Mouse (Mus musculus) thymus, adult 2 months (tissue): ENCODE results near the gene Ptprj.

ENCODE experiments used
- CTCF ChIP-seq: fragments of 200-500 bp; IDR thresholded peaks from 2 replicates; pipeline ENCODE4 v1.5.1; 2012; ENCODE audit warnings: mild to moderate bottlenecking, control low read depth, low read length, moderate library complexity, borderline replicate concordance; ENCODE audit not compliant: control insufficient read depth, poor library complexity, insufficient read depth; ENCODE audit errors: extremely low read depth
- POLR2A ChIP-seq: fragments of 200-500 bp; IDR thresholded peaks from 2 replicates; pipeline ENCODE4 v1.6.1; 2012; ENCODE audit warnings: mild to moderate bottlenecking, low read length, control low read depth, moderate library complexity; ENCODE audit not compliant: control insufficient read depth, poor library complexity, insufficient read depth; ENCODE audit errors: extremely low read depth

DNA sequence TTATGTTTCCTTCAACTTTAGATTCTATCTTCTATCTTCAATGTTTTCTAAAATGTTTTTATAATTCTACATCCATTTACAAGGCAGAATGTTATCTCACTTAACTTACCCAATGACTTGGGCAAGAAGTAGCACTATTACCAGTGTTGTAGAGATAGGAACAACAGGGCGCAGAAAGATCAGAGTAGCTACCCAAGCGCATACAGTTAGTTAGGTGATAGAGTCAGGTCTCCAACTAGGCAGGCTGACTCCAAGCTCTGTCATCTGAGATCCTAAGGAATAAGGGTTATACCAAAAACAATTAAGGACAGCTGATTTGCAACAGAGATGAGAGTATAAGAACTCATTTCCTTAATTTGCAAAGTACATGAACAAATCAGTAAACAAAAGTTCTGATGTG is 9.6 kb downstream of the Ptprj start:
- TF ChIP-seq CTCF (no peak), POLR2A (no peak)
